Mouse (Mus musculus) forelimb bud, embryonic 11.5 days (tissue): ENCODE measurements at regions not wholly inside any gene's neighbourhood (a gene's known extent, or its start where the extent isn't known, plus 50 kb on each side); places are given as distances from the start of the nearest gene placed in this dataset.

Experiments
- DNase-seq: peaks from one replicate; pipeline ENCODE4 v3.0.0-alpha.2; 2012; ENCODE audit warnings: low read depth, low spot score

- no peak for DNase-seq
Measured at GRCm38 (mm10) chr12:54320533-54320932, 116.9 kb upstream of the Egln3 start.

DNA sequence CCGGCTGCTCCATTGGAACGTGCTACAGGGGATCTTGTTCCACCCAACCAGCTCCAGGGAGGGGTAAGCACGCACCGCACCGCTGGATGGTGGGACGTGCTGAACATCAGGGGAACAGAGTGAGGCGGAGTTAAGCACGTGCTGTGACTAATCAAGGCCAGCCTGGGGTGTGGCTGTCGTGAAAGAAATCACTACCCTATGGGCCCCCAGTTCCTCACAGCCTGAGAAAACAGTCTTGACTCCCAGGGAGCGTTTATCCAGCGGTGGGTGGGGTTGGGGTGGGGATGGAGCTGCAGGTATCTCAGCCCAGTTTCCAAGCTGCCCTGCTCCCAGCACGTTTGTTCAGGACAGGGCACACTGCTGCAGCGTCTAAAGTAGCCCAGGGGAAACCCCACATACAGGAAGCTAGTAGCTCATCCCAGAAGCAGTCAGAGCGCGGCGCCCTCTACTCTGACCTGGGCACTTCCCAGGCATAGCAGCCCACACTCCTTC is 113.4 kb upstream of the Egln3 start:
- peak; percentile 30 for DNase-seq

- DNase-seq, result no peak
Measured at GRCm38 (mm10) chr12:54316066-54316567, 112.5 kb upstream of the Egln3 start.

DNA sequence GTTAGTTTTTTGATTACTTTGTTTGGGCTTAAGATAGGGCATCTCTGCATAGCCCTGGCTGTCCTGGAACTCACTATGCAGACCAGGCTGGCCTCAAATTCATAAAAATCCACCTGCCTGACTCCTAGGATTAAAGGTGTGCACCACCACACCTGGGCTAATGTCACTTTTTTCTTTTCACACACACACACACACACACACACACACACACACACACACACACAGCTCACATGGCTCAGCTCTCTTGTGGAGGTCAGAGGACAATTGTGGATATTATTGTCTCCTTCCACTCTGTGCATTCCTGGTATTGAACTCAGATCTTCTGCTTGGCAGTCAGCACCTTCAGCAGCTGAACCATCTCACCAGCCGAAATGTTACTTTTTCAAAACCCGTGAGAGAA is 110.5 kb upstream of the Egln3 start:
- no peak for DNase-seq

DNA sequence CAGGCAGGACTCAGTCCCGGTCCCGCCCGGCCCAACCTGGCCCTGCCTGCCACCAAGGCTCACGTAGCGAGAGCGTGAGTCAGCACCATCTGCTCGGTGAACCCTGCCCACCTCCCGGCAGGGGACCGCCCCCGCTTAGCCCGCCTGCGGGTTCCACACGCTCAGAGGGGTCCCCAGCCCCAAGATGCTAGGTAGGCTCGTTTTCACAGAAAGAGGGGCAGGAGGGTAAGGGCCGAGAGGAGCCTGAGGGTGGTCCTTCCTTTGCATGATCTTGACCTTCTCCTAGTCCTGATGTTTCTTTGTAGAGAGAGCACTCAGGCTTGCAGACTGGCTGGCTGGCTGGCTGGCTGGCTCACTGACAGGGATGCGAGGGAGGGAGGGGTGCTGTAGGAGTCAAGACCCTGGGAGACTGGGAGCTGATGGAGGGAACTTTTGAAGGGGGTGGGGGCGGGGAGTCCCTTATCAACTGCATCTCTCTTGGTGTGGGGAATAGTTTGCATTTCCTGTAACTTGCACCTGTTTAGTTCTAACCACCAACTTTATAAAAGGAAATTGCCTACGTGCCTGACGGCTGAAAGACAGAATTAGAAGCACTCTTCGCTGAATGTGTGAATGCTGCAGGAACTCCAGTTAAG is 109.7 kb upstream of the Egln3 start:
- DNase-seq, result no peak

DNA sequence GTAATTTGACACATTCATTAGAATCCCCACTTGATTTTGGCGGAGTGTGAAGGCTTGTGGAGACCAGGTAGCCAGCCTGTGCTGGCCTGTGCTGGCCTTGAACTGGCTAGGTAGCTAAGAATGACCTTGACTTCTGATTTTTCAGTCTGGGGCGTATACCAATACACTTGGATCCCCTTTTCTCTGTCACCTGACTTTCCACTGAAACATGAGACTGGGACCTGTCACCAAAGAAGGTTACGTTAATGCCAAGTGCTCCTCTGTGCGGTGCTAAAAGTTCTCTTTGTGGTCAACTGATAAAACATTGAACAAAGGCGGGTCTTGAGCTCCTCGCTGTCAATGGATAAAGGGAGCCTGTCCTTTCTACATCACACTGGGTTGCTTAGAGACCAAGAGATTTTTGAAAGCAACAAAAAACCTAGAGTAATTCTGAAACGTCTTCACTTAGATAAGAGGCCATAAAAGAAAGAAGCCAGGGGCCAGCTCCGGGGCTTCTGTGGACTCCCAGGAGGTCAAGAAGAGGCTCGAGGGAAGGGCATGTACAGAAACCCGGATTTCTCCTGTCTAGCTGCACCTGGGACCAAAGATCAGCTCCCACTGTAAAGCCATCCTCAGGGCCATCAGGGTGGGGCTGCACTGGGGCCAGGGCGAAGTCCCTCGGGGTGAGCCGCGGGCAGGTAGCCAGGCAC is 109.0 kb upstream of the Egln3 start:
- DNase-seq, result no peak

DNA sequence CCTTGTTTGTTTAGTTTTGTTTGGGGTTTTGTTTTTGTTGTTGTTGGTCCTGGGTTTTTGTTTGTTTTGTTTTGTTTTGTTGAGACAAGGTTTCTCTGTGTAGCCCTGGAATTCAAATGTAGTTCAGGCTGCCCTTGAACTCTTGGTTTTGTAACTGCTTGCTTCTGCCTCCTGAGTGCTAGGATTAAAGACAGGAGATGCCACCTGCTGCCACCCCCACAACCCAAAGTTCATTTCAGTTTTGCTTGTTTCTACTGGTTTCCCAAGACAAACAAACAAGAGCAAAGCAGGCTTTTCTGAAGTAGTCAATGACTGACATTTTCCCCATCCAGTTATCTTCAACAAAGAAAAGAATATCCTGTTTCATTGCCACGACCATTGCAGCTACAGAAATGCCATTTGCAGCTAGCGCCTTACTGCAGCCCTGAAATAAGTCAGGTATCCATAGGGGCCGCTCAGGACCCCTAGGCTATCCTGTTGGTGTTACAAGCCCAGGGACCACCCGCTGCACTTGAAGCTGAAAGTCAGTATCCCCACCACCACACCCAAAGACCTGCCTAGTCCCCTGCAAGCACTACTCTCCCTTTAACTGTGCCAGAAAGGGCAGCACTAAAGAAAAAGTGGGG is 108.3 kb upstream of the Egln3 start:
- no peak for DNase-seq

DNA sequence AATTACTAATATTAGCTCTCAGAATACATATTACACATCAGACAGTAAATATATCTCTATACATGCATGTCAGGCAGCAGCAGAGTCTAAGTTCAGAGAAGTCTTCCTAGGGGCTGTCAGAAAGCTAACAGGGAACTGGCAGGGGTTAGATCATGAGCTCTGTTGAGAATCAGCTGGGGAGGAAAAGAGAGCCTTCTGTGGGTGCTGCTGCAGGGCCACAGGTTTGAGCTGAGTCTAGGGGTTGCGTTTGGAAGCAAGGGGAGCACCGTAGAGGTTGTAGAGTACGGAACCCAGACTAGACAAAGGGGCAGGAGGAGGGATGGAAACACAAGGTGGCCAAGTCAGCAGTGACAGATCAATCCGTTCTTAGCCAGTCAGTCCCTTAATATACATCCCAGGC is 106.2 kb upstream of the Egln3 start:
- no peak for DNase-seq

GRCm38 (mm10) chr12:54309219-54309618 is 105.6 kb upstream of the Egln3 start:
- no peak for DNase-seq

GRCm38 (mm10) chr12:54305135-54305630 is 101.5 kb upstream of the Egln3 start:
- no peak for DNase-seq

DNA sequence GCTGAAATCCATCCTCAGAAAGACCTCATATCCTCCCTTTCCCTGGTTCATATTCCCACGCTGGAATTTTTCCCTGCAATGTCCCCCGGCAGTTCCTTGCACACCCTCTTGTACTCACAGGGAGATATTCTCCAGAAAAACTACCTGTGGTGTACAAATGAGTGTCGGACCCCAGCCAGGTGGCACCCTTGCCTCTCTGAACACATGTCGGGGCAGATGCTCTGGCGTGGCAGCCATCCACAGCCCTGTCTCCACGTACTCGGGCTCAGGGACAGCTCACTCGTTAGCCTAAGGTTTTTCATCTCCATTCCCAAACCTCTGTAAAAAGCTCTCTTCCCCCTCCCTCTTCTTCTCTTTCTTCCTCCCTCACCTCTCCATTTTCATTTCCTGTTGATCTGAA is 100.1 kb upstream of the Egln3 start:
- DNase-seq, result no peak

DNA sequence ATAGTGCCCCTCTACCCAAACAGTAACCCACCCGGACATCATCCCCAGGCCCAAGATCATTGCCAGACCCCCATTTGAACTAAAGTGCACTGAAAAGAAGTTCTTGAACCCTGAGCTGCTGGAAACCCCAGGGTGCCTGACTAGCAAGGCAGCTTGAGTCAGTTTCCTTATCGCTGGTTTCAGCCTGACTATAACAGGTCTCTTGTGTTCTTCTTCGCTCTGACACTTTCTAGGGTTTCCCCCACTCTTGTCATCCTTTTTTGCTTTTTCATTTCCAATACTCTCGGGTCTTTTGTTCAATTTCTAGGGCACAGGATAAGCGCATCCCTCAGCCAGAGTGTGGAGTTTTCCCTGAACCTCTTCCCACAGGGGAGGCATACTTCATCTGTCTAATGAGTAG is 95.8 kb upstream of the Egln3 start:
- no peak for DNase-seq

DNA sequence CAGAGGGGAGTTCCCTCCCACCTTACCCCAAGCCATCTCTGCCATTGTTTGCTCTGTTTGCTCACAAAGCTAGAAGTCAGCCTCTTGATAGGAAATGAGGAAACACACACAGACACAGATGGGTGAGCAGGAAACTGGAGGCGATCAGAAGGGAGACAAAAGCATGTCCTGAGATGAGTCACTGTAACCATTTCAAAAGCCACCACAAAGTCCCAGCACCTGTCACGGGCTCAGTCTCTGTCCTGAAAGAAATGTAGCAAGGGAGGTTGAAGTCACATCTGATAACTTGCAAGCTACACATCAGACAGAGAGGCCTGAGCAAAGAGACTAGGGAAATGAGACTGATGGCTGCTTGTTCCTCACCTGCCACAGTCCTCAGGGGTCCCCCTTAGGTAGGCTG is 89.6 kb upstream of the Egln3 start:
- no peak for DNase-seq

GRCm38 (mm10) chr12:54290311-54290710 is 86.7 kb upstream of the Egln3 start:
- no peak for DNase-seq

- no peak for DNase-seq
Measured at GRCm38 (mm10) chr12:54288747-54289146, 85.1 kb upstream of the Egln3 start.

DNA sequence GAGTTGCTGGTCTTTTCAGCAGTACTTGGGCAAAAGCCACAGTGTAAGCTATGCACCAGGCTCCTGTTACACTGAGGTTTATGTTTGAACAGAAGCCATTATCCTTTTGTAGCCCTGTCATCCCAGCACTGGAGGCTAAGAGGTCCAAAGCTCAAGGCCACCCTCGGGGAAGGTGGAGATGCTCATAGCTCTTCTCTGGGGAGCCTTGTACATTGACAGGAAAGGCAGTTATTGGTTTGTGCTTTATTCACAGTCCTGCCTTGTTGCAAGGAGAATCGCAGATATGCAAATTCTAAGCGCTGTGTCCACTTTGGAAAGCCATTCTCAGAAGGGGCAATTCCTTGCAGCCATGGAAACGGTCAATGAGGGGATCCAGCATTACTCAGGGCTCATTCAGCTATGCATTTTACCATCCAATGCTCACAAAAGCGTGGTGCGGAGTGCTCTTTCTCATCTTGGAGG is 84.4 kb upstream of the Egln3 start:
- DNase-seq, result no peak

GRCm38 (mm10) chr12:54286911-54287819 is 83.5 kb upstream of the Egln3 start:
- DNase-seq, result no peak

- DNase-seq, result no peak
Measured at GRCm38 (mm10) chr12:54283646-54284045, 80.0 kb upstream of the Egln3 start.

- no peak for DNase-seq
Measured at GRCm38 (mm10) chr12:54283011-54283410, 79.4 kb upstream of the Egln3 start.

GRCm38 (mm10) chr12:54282281-54282921 is 78.7 kb upstream of the Egln3 start:
- DNase-seq, result no peak

GRCm38 (mm10) chr12:54280457-54280856 is 76.8 kb upstream of the Egln3 start:
- DNase-seq, result no peak
